Mouse (Mus musculus): Measurements from ENCODE around the gene Cand2. TPM values are rescaled to one million over a fixed set of nuclear protein-coding genes. Genes with fewer than 3 reads are reported as not detected.

Gene Cand2
- polyA plus RNA-seq, 1 experiment, result 3.4 TPM

GRCm38 (mm10) chr6:115791842-115792686 is 17.7 kb downstream of the Cand2 start:
- Histone ChIP-seq H3K27ac (ENCODE audit: insufficient read depth, low read length) (no peak overlapping the region), H3K36me3 (ENCODE audit: control insufficient read depth, insufficient read depth, low read length) (no peaks in the 10 kb centered on the region), H3K4me1 (ENCODE audit: control insufficient read depth, insufficient read depth, insufficient read length) (no peaks in the 10 kb centered on the region), H3K27me3 (ENCODE audit: control insufficient read depth, insufficient read depth, low read length) (no peaks in the 10 kb centered on the region), H3K4me3 (ENCODE audit: extremely low read depth, insufficient read depth, insufficient read length) (peak overlapping the region; percentile 17; the same call in 1 of the 2 replicates)
- TF ChIP-seq CTCF (IDR thresholded peaks at IDR 0.05; ENCODE audit: extremely low read depth, insufficient read depth, insufficient read length, insufficient replicate concordance) (no peak), POLR2A (IDR thresholded peaks at IDR 0.05; ENCODE audit: low read depth, low read length) (no peak)
- peak in 1 of 2 experiments; percentile 31 for DNase-seq (ENCODE audit: low read depth in 1 of 2, low spot score in 2 of 2)
- 54% methylated on average over 34 of the region's 34 CpGs for WGBS

- H3K27ac ChIP-seq (ENCODE audit: insufficient read depth, low read length), result 0 out of 2 replicates have a peak overlapping the region, but pooled peaks have one; percentile 35
- 36% methylated on average over 21 of the region's 21 CpGs for WGBS
- H3K36me3 ChIP-seq (ENCODE audit: control insufficient read depth, insufficient read depth, low read length), result no peaks in the 10 kb centered on the region; the same call in 1 of the 2 replicates
- H3K27me3 ChIP-seq (ENCODE audit: control insufficient read depth, insufficient read depth, low read length), result no peaks in the 10 kb centered on the region
- H3K4me1 ChIP-seq (ENCODE audit: control insufficient read depth, insufficient read depth, insufficient read length), result no peaks in the 10 kb centered on the region
- no peak for TF ChIP-seq POLR2A (IDR thresholded peaks at IDR 0.05; ENCODE audit: low read depth, low read length)
- TF ChIP-seq CTCF (IDR thresholded peaks at IDR 0.05; ENCODE audit: extremely low read depth, insufficient read depth, insufficient read length, insufficient replicate concordance), result no peak
- no peak for DNase-seq (ENCODE audit: low read depth in 1 of 2, low spot score in 2 of 2)
- peak overlapping the region; percentile 17; the same call in 1 of the 2 replicates for H3K4me3 ChIP-seq (ENCODE audit: extremely low read depth, insufficient read depth, insufficient read length)
These were observed 18.4 kb downstream of the Cand2 start for GRCm38 (mm10) chr6:115792691-115793215.

DNA sequence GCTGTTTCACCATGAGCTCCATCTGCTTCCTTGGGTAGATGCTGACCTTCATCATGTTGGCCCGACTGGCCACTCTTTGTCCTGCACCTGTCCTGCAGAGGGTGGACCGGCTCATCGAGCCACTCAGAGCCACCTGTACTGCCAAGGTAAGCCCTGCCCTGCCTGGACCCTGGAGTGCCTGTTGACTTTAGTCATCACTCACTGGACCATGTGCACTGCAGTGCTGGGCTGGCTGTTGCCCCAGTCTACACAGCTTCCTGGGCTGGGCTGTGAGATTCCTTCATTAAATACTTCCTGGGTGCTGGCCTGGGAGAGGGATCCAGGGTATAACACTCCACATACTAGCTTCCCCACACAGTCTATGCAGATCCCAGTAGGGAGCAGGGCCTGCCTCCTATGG is 27.5 kb downstream of the Cand2 start:
- TF ChIP-seq CTCF (IDR thresholded peaks at IDR 0.05; ENCODE audit: extremely low read depth, insufficient read depth, insufficient read length, insufficient replicate concordance), result no peak
- TF ChIP-seq POLR2A (IDR thresholded peaks at IDR 0.05; ENCODE audit: low read depth, low read length), result no peak
- H3K36me3 ChIP-seq (ENCODE audit: control insufficient read depth, insufficient read depth, low read length), result peaks cover 16% of the 10 kb centered on the region
- peaks cover 3% of the 10 kb centered on the region; the same call in 1 of the 2 replicates for H3K4me1 ChIP-seq (ENCODE audit: control insufficient read depth, insufficient read depth, insufficient read length)
- H3K27me3 ChIP-seq (ENCODE audit: control insufficient read depth, insufficient read depth, low read length), result no peaks in the 10 kb centered on the region
- no peak overlapping the region for H3K4me3 ChIP-seq (ENCODE audit: extremely low read depth, insufficient read depth, insufficient read length)
- 93% methylated on average over 3 of the region's 3 CpGs for WGBS
- no peak for DNase-seq (ENCODE audit: low read depth in 1 of 2, low spot score in 2 of 2)
- no peak overlapping the region for H3K27ac ChIP-seq (ENCODE audit: insufficient read depth, low read length)

- H3K27ac ChIP-seq (ENCODE audit: insufficient read depth, low read length), result no peak overlapping the region
- H3K36me3 ChIP-seq (ENCODE audit: control insufficient read depth, insufficient read depth, low read length), result peaks cover 19% of the 10 kb centered on the region
- 61% methylated on average over 16 of the region's 16 CpGs for WGBS
- peak; percentile 34 to 50 for DNase-seq (ENCODE audit: low read depth in 1 of 2, low spot score in 2 of 2)
- H3K27me3 ChIP-seq (ENCODE audit: control insufficient read depth, insufficient read depth, low read length), result no peaks in the 10 kb centered on the region
- H3K4me1 ChIP-seq (ENCODE audit: control insufficient read depth, insufficient read depth, insufficient read length), result peaks cover 8% of the 10 kb centered on the region; the same call in 1 of the 2 replicates
- no peak overlapping the region for H3K4me3 ChIP-seq (ENCODE audit: extremely low read depth, insufficient read depth, insufficient read length)
- TF ChIP-seq POLR2A (IDR thresholded peaks at IDR 0.05; ENCODE audit: low read depth, low read length) (no peak), CTCF (IDR thresholded peaks at IDR 0.05; ENCODE audit: extremely low read depth, insufficient read depth, insufficient read length, insufficient replicate concordance) (peak; percentile 39; the same call in 1 of the 2 replicates)
These were observed 29.4 kb downstream of the Cand2 start for GRCm38 (mm10) chr6:115803541-115804382.

DNA sequence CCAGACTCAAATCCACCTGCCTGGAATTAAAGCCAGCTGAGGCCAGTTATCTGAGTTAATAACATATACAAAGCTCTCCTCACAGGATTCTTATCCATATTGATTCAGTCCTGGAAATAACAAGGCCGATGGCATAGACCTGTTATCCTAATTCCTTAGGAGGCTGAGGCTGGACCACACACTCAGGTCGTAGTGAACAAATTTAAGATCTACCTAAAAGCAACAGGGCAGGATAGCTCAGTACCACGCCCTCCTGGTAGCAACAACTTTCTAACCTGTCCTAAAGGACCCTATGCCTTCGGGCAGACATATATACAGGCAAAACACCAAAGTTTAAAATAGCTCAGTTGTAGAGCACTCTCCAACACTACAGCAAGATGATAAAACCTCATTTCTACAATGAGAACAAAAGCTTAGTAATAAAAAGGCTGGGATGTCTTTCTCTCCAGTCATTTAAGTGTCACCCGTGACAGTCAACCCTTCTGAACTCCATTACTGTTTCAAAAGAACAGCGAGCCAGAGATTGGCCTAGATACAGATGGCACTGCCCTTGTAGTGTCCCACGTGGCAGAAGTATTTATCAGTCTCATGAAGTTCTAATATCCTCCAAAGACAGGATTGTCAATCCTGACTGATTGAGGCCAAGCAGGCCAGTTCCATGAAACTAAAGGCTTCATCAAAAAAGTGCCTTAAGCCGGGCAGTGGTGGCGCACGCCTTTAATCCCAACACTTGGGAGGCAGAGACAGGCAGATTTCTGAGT is 30.3 kb downstream of the Cand2 start:
- no peak for DNase-seq (ENCODE audit: low read depth in 1 of 2, low spot score in 2 of 2)
- 79% methylated on average over 10 of the region's 10 CpGs for WGBS
- H3K36me3 ChIP-seq (ENCODE audit: control insufficient read depth, insufficient read depth, low read length), result peaks cover 19% of the 10 kb centered on the region
- no peak overlapping the region for H3K4me3 ChIP-seq (ENCODE audit: extremely low read depth, insufficient read depth, insufficient read length)
- TF ChIP-seq CTCF (IDR thresholded peaks at IDR 0.05; ENCODE audit: extremely low read depth, insufficient read depth, insufficient read length, insufficient replicate concordance) (no peak), POLR2A (IDR thresholded peaks at IDR 0.05; ENCODE audit: low read depth, low read length) (no peak)
- H3K27me3 ChIP-seq (ENCODE audit: control insufficient read depth, insufficient read depth, low read length), result no peaks in the 10 kb centered on the region
- H3K4me1 ChIP-seq (ENCODE audit: control insufficient read depth, insufficient read depth, insufficient read length), result peaks cover 8% of the 10 kb centered on the region; the same call in 1 of the 2 replicates
- no peak overlapping the region for H3K27ac ChIP-seq (ENCODE audit: insufficient read depth, low read length)
